Mouse (Mus musculus): ENCODE data around the gene Nfkbib. TPM values are rescaled to one million over a fixed set of nuclear protein-coding genes. Genes with fewer than 3 reads are reported as not detected.

Gene Nfkbib
- total RNA-seq, 2 experiments from 2014 or later = 10.3 to 34.3 TPM

- no peak for ATAC-seq (replicated peaks; ENCODE audit: low FRiP score, low TSS enrichment, poor library complexity, severe bottlenecking)
These were observed 34.8 kb upstream of the Nfkbib start for GRCm38 (mm10) chr7:28801901-28802670.

DNA sequence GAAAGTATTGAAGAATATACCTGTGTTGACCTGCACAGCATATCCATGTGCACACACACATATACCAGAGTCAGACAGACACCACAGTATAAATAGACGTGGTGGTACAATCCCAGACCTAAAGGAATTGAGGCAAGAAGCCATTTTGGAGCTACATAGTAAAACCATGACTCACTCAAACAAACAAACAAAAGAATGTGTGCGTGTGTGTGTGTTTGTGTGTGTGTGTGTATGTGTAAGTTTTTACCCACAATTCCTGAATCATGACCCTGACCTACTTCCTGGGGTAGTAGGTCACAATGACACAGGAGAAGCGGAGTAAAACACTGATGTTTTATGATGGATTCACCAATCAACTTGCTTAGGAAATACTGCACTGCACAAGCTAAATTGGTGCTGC is 34.1 kb upstream of the Nfkbib start:
- ATAC-seq (replicated peaks; ENCODE audit: low FRiP score, low TSS enrichment, poor library complexity, severe bottlenecking) = no peak

- no peak for ATAC-seq (replicated peaks; ENCODE audit: low FRiP score, low TSS enrichment, poor library complexity, severe bottlenecking)
These were observed 32.7 kb upstream of the Nfkbib start for GRCm38 (mm10) chr7:28799994-28800393.

DNA sequence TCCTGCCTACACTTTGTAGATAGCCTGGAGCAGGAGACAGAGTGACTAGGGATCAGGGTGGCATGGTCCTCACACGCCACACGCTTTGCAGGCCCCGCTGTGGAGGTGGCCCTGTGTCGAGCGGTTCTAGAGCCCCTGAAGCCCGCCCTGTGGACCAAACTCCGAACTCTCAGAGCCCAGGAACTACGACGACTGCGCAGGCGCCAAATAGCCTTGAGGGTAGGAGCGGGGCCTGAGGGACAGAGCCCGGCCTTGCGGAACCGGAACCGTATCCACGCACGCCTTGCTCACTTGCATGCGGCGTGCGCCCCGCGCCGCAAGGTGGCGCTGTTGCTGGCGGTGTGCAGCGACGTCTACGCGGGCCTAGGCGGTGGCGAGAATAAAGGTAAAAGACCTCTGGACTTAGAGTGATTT is 29.3 kb upstream of the Nfkbib start:
- peak; percentile 79 for ATAC-seq (replicated peaks; ENCODE audit: low FRiP score, low TSS enrichment, poor library complexity, severe bottlenecking)

GRCm38 (mm10) chr7:28795832-28796231 is 28.5 kb upstream of the Nfkbib start:
- peak; percentile 28; the same call in 1 of the 2 replicates for ATAC-seq (replicated peaks; ENCODE audit: low FRiP score, low TSS enrichment, poor library complexity, severe bottlenecking)

DNA sequence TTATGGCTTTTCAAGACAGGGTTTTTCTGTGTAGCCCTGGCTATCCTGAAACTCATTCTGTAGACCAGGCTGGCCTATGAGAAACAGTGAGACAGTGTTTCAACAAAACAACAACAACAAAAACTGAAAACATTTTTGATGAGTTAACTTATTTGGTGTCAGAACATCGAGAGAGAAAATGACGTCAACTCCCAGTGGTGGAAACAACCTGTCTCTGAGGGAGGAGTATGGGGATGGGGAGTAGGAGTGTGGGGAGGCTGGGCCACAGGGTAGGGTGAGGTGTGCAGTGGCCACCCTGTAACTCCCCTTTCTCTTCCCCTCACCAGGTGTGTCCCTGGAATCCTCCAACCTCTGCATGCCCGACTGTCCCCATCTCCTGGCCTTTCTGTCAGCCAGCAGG is 27.2 kb upstream of the Nfkbib start:
- no peak for ATAC-seq (replicated peaks; ENCODE audit: low FRiP score, low TSS enrichment, poor library complexity, severe bottlenecking)

DNA sequence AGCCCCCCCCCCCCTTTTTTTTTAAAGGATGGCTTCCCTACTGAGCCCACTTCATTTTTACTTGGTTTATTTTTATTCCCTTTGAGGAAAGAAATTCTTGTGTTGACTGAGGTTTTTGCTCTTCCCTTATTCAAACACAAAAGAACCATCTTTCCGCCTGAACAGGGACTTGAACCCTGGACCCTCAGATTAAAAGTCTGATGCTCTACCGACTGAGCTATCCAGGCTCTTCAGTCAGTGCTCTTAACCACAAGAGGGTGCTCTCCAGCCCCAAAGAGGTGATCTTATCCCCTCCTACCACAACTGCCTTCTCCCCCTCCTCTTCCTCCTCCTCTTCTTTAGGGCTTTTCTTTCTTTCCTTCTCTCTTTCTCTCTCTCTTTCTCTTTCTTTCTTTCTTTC is 26.5 kb upstream of the Nfkbib start:
- no peak for ATAC-seq (replicated peaks; ENCODE audit: low FRiP score, low TSS enrichment, poor library complexity, severe bottlenecking)

GRCm38 (mm10) chr7:28792391-28793185 is 25.3 kb upstream of the Nfkbib start:
- ATAC-seq (replicated peaks; ENCODE audit: low FRiP score, low TSS enrichment, poor library complexity, severe bottlenecking) = no peak

DNA sequence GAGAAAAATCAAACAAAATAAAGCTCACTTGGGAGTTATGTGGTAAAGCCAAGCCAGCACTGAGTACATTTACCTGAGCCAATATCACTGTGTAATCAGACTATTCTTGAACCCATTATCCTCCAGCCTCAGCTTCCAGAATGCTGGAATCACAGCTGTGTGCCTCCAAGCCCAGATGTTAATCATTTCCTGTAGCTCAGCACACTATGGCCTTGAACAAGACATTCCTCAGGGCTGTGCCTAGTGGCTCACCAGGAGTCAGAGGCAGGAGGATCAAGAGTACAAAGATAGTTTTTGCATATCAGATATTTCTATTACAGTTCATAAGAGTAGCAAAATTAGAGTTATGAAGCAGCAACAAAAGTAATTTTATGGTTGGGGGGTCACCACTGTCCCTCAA is 24.4 kb upstream of the Nfkbib start:
- no peak for ATAC-seq (replicated peaks; ENCODE audit: low FRiP score, low TSS enrichment, poor library complexity, severe bottlenecking)

GRCm38 (mm10) chr7:28790066-28790806 is 22.9 kb upstream of the Nfkbib start:
- no peak for ATAC-seq (replicated peaks; ENCODE audit: low FRiP score, low TSS enrichment, poor library complexity, severe bottlenecking)

- ATAC-seq (replicated peaks; ENCODE audit: low FRiP score, low TSS enrichment, poor library complexity, severe bottlenecking) = no peak
These were observed 21.9 kb upstream of the Nfkbib start for GRCm38 (mm10) chr7:28789235-28789634.

DNA sequence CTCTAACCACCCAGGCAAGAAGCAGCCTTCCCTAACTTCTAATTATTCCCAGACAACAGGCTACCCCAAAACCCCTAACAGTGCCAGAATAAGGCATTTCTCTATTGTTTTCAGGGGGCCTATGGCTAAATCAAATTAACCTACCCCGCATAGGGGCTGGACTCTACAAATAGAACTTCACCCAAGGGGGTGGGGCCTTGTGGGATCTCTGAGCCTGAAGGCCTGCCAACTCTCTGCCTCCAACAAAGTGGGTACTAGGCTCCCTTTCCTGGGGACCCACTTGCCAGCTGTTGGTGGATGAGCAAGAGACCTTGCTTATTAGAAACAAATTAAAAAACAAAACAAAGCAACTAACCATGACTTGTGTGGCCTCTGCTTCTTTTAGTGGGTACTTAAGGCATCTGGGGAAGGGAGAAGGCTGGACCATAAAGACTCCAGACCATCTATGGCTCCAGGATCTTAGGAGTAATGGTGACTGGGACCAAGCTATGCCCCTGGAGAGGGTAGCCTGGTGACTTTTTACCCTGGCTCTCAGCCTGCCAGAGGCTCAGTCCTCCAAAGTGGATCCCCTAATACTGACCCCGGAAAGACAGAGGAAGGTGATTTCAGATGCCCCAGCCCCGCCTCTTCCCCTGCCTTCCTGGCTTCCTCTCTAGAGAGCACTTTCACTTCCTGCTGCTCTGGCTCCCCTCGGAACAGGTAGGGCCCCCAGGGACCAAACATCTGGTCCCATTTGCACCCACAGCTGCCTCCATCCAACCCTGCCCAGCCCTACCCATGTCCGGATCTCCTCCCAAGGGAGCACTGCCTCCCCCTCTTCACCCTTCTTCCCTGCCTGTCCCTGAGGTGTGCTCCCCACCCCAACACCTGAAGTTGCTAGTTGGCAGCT is 21.2 kb upstream of the Nfkbib start, which contains the start of gene Rinl:
TSS of gene Rinl (plus strand) at position 663 of the 889 bp plus-strand sequence.
- ATAC-seq (replicated peaks; ENCODE audit: low FRiP score, low TSS enrichment, poor library complexity, severe bottlenecking) = no peak

DNA sequence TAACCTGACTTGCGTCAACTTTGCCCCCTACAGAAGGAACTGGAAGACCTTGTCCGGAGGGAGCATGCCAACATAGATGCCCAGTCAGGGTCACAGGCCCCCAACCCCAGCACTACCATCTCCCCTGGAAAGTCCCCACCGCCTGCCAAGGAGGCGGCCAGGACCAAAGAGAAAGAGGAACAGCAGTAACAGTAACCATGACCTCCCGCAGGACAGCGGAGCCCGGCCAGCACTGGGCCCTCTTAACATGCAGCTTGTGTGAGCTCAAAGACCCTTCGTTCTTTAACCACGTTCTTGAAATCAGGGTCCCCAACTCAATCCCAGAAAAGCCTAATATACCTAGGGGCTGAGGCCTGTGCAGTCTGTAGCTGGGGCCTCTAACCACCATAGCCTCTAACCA is 20.6 kb upstream of the Nfkbib start:
- ATAC-seq (replicated peaks; ENCODE audit: low FRiP score, low TSS enrichment, poor library complexity, severe bottlenecking) = no peak

GRCm38 (mm10) chr7:28785161-28785560 is 17.8 kb upstream of the Nfkbib start:
- ATAC-seq (replicated peaks; ENCODE audit: low FRiP score, low TSS enrichment, poor library complexity, severe bottlenecking) = no peak

DNA sequence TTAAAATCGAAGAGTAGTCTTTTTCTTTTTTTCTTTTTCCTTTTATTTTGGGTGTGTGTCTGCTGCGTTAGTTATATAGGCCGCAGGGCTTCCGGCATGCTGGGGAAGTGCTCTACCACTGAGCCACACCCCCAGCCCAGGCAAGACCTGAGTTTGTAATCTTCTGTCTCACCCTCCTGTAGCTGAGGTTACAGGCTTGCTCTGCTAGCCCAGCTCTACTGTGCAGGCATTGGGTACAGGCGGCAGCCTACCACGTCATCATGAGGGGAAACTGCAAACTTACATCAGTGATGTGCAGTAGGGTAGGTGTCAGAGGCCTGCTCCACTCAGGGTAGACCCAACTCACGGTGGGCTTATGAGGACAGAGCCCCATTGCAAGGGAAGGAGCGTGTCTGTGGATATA is 13.9 kb upstream of the Nfkbib start:
- ATAC-seq (replicated peaks; ENCODE audit: low FRiP score, low TSS enrichment, poor library complexity, severe bottlenecking) = peak; percentile 24; the same call in 1 of the 2 replicates

GRCm38 (mm10) chr7:28780857-28781256 is 13.5 kb upstream of the Nfkbib start:
- no peak for ATAC-seq (replicated peaks; ENCODE audit: low FRiP score, low TSS enrichment, poor library complexity, severe bottlenecking)

DNA sequence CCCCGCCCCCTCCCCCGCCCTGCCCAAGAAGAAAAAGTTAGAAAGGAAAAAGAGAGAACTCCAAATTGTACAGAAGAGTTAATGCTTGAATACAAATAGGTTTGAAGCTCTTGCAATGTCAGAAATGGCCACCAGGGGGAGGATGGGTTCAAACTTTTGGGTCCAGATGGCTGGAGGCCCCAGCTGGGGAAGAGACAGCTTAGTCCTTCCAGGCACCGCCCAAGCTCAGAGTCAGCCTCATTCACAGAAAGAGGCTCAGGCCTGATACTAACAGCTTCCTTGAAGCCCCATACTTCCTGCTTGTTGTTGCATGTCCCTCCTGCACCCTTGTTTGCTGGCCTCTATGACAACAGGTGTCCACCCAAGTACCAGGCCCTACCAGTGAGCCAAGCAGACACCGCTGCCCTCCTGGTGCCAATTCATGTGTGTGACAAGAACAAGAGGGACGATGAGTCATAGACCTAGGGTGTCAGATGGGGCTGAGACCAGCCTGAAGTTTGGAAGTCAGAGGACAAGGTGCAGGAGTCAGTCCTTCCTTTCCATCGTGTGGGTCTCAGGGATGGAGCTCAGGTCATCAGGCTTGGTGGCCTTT is 12.9 kb upstream of the Nfkbib start:
- peak; percentile 72 for ATAC-seq (replicated peaks; ENCODE audit: low FRiP score, low TSS enrichment, poor library complexity, severe bottlenecking)

GRCm38 (mm10) chr7:28778825-28779224 is 11.5 kb upstream of the Nfkbib start:
- no peak for ATAC-seq (replicated peaks; ENCODE audit: low FRiP score, low TSS enrichment, poor library complexity, severe bottlenecking)

DNA sequence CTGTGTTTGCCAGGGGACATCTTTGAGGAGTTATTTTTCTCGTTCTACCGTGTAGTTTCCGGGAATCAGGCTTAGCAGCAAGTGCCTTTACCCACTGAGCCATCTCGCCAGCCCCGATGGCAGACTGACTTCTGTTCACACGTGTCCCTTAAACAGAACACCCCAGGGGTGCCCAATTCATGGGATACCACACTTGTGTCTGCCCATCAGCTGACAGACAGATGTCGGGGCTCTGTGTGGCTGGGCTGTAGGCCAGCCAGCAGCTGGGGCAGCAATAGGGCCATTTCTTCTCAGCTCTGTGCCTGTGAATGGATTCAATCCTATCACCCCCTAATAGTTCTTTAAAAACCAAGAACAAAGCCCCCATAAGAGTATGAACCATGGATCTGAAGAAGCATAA is 7.8 kb upstream of the Nfkbib start:
- no peak for ATAC-seq (replicated peaks; ENCODE audit: low FRiP score, low TSS enrichment, poor library complexity, severe bottlenecking)
